Mouse (Mus musculus): ENCODE measurements around the gene Krtap5-1.
"Not testable (repeated sequence)": the region's sequence is repeated elsewhere in the genome, so short reads cannot be mapped to it uniquely, and the experiment has no call there.

Gene Krtap5-1

DNA sequence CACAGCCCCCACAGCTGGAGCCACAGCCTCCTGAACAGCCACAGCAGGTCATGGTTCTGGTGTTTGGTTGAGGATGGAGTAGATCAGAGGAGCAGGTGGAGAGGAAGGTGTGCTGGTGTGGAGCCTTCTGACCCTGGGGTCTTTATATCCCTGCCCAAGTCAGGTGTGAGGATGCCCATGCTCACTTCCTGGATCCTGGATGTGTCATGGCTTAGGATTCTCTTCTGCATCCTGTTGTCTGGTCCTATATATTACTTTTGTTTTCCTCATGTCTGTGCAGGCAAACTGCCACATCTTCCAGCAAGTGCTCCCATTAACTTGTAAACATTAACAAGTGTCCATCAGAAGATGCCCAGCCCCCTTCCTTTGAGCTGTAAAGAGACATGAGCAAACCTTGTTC lies at the start of gene Krtap5-1:
TSS of gene Krtap5-1 (minus strand) at position 101 of the 400 bp plus-strand sequence.
- not testable (repeated sequence) for DNase-seq

DNA sequence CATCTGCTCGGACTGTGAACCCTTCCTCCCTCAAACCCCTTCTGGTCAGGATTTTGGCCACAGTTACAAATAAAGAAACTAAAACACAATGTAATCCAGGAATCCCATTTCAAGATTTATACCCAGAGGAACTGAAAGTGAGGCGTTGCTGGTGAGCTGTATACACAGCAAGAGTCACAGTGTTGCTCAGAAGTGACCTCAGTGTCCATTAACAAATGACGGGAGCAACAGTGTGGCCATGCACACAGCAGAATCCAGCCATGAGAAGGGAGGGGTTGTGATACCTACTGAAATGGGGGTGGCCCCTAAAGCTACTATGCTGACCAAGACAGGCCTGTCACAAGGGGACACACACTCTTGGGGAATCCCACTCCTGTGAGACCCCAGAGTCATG lies 45.3 kb upstream of the Krtap5-1 start:
- DNase-seq: no peak

DNA sequence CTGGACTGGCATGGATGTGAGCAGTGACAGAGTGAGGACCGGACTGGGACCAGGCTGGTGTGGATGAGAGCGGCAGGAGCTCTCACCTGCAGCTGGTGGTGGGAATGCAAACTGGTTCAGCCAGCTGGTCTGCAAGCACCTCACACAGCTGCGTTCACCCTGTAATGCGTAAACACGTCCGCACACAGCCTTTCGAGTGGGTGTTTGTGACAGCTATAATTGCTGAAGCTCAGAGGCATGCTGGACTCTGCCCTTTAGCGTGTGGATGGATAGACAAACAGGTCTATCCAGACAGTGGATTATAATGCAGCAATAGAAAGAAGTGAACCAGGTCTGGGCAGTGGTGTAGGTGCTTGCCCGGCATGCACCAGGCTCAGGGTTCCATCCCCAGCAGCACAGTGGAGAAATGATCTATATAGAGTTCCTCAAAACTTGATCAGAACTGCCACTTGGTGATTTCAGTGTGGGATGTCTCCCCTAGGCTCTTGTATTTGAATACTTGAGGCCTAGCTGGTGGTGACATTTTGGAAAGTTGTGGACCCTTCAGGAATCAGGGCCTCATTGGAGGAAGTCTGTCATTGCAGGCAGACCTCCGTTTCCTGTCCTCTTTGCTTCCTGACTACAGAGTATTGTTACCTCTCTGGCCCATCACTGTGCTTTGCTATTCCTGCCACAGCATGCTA lies 44.8 kb upstream of the Krtap5-1 start:
- no peak for DNase-seq

DNA sequence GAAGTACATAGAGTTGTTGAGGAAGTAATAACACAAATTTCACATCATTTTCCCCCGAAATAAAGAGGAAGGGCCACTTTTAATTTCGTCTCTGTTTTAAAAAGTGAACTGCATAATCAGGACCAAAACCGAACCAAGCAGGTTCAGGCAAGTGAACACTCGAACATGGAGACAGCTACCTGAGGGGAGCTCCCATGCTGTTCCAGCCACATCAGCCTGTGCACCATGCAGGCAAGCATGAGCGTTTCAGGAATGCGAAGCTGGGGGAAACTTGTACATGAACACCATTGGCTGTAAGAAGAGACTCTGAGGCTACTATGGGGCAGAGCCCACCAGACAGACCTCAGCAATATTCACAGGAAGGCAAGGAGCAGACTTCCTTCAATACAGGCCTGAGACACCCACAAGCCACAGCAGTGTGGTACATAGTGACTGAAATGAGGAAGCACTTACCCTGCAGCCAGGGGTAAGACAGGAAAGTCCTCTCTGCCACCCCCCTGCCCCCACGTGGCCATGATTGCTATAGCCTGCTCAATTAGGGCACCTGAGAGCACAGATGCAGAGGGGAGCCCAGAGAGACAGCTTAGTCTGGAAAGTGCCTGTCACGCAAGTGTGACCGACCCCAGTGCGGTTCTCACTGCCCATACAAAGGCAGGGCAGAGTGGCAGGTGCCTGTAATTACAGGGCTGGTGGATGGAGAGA lies 43.5 kb upstream of the Krtap5-1 start:
- DNase-seq: no peak

DNA sequence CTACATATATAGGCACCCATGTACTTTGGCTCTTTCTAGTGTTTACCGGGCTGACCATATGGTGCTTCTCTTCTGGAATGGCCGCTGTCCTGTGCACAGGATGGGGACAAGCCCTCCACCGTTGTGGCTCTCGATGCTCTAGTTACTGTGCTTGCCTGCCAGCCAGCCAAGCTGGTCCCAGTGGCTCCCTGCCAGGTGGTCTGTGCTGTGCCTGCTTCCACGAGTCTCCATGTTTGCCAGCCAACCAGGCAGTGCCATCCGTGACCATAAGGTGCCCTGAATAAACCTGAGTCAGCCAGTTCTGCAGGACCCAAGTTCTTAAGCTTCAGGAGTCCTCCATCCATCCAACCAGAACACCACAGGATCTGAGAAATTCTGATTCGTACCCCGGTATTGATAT lies 38.2 kb upstream of the Krtap5-1 start:
- DNase-seq: peak; percentile 92

DNA sequence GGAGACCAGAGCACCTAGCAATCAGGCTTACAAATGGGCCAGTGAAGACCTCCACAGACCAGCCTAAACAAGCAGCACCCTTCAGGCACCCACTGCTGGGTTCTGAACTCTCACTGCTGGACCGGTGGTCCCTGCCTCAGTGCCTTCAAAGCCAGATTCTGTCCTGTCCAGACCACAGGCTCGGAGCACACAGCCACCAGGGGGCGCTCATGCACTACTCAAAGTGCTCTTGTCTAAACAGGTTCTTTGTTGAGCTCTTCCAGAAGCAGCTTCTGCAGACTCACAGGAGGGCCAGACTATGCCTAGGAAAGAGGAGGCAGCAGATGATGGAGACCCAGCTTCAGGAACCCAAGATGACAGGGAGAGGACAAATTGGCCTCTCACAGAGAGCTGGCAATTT lies 37.3 kb upstream of the Krtap5-1 start:
- peak; percentile 92 for DNase-seq

DNA sequence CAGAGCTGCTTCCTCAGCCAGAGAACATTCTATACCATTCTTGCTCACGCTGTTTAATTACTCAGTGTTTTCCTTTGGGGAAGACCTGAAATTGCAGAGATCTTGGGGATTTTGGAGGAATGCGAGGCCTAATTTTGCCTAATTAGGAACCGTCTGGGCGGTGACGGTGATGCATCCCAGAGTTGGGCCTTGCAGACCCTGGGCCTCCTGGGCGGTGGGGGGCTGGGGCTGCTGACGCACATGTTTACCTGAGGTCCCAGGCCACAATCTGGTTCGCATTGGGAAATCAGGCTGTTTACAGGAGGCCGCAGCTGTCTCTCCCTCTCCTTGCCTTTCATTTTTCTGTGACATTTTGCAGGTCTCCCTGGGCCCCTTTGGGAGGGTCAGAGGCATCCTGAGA lies 35.8 kb upstream of the Krtap5-1 start:
- not testable (repeated sequence) for DNase-seq

DNA sequence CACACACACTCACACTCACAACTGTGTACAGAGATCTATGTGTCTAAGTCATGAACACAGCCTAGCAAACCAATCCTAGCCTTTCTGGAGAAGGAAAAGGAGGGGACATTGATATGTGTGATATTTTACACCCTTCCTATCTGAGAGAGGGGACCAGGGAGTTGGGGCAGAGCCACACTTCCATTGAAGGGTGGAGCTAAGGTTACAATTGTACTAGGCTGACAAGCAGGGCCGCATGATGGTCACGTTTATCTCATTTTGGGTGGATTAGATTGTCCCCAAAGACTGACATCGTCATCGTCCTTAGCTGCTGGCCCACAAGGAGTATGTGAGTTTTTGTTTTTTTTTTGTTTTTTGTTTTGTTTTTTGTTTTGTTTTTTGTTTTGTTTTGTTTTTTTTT lies 34.4 kb upstream of the Krtap5-1 start:
- DNase-seq: no peak

DNA sequence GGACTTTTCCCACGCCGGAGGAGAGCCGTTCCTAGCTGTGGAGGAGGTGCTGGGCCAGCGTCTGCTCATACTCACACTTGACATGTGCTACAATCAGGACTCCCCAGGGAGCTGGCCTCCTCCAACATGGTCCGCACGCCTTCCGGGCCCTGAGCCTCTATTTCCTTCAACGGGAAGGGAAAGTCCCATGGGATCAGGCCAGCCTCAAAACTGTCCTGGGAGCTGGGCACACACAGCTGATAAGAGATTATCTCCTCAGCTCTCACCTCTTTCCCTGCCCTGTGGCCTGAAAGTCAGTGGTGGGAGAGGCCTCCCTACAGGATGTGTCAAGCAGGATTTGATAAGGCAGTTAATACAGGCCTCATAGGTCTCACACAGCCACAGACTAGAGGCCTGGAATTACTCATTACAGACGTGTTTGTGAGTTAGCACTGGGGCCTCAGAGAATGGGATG lies 33.4 kb upstream of the Krtap5-1 start:
- DNase-seq: no peak

DNA sequence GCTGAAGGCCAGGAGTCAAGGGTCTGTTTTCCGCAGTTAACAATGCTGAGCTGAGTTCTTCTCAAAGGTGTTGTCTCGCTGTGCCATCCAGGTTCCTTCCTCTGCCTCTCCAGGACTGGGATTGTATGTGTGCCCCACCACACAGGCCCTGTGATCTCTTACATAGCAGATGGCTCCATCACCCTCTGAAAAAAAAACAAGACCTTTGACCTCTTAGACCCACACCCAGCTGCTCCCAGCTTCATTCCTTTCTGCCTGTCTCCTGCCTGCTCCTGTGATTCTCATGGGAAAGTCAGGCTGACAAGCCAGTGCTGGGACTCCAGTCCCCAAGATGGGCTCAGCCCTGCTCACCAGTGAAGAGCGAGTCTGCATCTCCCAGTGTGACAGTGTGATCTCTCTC lies 31.6 kb upstream of the Krtap5-1 start:
- no peak for DNase-seq

DNA sequence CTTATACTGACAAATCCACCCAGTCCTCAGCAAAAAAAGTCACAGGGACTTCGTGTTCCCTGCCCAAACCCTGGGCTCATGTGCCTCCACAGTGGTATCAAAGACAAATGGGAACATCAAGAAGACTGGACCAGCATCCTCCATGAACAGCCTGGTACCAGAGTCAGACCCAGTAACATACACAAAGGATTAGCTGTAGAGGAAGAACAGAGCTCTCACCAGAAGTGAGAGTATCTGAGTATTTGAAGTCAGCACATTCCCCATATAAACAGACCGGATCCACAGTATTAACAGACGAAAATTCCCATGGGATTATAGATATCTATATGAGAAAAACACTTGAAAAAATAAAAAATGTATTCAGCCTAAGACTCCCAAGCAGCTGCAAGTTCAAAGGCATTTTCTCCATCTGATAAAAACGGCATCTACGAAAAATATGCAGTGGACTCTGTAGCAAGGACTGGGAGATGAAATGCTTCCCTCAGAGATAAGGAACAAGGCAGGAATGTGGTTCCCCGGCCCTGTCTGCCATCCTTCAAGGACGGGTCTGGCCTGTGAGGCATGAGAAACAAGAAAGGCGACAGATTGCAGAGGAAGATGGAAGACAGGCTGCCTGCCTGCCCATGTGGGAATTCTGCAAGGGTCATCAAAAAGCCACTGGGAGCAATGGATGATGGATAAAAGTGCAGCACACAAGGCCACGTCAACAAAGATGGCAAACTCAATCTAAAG lies 30.0 kb upstream of the Krtap5-1 start:
- no peak for DNase-seq

DNA sequence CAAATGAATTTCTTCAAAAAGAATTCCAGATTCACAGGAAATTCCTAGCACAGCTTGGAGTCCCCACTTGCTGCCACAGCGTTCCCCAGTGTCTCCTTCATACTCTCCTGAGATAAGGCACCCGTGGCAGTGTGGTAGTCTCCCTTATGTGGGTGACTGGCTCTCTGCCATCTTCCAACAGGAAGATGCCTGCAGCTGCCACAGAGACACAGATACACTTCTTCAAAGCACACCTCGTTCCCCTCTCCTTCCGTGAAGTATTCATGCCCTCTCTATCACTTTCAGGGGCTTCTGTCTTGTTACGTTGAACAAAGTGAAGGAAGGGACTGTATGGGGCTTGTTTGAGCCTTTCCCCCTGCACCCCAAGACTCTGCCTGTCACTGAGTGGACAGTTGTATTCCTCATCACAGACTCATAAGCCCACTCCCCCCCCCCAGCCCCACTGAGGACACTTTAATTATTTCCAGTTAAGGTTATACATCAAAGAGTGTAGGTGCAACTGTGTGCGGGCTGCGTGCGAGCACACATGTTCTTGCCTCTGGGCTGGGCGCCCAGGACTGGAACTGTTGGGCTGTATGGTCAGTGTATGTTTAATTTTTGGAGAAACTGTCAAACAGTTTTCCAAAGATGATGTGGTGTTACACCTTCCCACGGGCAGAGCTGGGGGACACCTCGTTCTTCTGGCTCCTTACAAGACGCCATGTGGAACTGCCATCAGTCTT lies 26.6 kb upstream of the Krtap5-1 start:
- no peak for DNase-seq

DNA sequence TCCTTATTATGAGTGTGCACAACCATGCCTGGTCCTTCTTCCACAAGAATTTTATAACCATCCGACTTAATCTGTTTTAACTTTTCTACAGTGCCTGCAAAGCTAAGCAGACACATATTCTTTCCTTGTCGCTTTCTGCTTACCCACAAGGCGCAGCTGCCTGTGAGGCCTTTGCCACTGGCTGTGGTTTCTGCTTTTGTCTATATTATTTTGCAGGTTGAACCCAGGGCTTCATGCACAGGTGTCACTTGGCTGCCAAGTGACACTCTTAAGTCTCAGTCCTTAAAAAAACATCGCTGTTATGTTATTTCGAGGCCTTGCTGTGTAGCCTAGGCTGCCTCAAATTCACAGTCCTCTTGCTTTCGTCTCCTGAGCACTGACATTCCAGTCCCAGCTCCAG lies 25.7 kb upstream of the Krtap5-1 start:
- no peak for DNase-seq

DNA sequence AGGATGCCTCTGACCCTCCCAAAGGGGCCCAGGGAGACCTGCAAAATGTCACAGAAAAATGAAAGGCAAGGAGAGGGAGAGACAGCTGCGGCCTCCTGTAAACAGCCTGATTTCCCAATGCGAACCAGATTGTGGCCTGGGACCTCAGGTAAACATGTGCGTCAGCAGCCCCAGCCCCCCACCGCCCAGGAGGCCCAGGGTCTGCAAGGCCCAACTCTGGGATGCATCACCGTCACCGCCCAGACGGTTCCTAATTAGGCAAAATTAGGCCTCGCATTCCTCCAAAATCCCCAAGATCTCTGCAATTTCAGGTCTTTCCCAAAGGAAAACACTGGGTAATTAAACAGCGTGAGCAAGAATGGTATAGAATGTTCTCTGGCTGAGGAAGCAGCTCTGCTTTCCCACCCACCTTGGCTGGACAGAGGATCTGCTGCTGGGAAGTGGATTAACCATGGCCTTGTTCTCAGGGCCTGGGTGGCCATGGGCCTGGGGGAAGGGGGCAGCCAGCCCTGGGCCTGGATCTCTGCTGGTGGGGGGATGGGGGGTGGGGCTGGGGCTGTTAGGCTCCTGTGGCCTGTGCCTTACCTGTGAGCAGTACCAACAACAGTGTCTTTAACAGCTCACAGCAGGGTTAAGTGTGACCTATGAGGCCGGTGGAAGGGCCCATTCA lies 24.9 kb upstream of the Krtap5-1 start:
- DNase-seq: not testable (repeated sequence)

DNA sequence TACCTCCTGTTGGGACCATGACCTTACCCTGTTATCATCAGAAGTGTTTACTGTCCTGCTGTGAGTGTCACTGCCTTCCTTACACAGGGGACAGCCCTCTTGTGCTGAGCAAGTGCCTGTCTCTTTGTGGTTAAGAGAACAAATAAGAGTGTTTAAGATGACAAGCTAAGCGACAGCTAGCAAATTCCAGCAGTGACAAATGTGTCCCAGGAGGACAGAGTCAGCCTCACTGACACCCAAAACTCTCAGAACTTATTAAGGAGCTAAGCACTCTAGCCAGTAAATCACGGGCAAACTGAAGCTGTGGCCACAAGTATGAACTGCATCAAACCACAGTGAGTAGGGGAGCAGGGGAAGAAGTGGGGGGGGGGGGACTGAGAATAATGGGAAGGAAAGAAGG lies 24.0 kb upstream of the Krtap5-1 start:
- no peak for DNase-seq

DNA sequence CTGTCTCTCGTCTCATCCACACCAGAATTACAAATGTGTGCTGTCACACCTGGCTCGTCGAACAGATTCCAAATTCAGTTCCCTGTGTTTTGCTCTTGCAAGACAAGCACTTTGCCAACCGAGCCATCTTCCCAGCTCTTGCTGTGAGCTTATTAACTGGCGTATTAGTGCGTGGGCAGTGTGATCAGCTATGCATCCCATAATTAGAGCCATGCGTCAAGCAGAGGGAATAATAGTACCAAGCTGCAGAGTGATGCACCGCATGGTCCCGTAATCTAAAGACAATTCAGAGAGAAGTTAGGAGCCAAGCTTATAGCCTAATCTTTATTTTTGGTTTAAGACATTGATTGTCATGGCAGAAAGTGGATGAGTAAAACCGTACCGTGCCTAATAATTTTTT lies 22.2 kb upstream of the Krtap5-1 start:
- DNase-seq: no peak

DNA sequence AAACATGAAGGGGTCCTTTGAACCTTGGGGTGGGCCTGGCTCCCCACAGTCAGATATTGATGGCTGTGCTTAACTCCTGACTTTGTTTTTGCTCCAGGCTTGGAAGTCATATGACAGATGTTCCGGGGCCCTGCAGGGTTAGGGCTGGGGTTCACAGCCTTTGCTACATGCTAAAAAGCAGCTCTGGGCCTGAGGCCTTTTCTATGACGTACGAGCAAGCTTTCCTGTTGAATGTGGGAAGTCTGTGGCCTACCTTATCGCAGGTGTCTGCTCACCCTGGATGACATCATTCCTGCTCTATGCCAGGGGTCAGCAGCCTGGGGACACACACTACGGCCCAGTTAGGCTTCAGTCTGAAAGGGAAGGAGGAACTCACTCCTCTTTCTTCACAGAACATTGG lies 20.3 kb upstream of the Krtap5-1 start:
- DNase-seq: no peak

DNA sequence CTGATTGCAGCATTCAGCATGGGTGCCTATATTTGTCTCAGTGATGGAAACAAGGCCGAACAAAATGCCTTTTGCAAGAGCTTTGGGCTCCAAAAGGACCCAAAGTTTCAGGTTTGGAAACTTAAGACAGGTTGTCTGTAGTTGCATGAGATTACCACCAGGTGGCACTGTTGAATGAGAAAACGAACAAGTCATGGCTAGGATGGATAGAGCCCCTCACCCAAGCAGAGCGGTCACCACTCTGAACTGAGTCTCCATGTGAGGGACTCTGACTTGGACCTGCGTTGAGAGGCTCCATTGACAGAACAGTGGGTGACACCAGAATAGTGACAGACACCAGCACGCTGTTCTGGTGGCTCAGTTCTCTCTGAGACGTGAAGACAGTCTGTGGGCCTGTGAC lies 19.6 kb upstream of the Krtap5-1 start:
- DNase-seq: peak; percentile 42

DNA sequence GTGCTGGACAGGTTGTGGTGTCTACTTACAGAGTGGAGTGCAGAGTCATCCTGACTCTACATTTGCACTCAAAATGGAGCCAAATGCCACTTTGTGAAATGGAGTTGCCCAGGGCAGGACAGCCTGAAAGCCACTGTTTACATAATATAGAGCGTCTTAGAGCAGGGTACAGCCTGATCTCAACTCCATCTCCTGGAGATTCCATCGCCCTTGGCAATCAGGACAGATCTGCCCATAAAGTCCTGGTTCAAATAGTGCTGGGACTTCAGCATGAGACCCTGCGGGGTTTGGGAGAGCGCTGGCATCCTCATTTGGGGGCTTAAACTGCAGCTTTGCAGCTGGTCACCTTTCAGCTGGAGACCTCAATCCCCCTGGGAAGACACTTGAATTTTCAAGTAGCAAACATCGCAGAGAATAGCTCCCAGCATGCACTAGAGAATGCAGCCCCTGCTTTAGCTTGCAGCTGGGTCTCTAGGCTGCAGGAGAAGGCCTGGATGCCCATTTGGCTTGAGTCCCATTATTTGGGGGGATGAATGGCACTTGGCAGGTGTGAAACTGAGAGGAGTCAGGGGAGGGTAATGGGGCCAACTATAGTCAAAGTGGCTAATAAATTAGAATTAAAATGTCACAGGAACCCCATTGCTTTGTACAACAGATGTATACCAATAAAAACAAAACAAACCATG lies 17.8 kb upstream of the Krtap5-1 start:
- DNase-seq: no peak

DNA sequence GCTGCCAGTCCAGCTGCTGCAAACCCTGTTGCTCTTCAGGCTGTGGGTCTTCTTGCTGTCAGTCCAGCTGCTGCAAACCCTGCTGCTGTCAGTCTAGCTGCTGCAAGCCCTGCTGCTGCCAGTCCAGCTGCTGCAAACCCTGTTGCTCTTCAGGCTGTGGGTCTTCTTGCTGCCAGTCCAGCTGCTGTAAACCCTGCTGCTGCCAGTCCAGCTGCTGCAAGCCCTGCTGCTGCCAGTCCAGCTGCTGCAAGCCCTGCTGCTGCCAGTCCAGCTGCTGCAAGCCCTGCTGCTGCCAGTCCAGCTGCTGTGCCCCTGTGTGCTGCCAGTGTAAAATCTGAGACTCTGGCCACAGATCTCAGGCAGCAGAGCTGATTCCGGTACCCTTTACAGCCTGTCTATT lies 7.0 kb upstream of the Krtap5-1 start:
- DNase-seq: not testable (repeated sequence)

DNA sequence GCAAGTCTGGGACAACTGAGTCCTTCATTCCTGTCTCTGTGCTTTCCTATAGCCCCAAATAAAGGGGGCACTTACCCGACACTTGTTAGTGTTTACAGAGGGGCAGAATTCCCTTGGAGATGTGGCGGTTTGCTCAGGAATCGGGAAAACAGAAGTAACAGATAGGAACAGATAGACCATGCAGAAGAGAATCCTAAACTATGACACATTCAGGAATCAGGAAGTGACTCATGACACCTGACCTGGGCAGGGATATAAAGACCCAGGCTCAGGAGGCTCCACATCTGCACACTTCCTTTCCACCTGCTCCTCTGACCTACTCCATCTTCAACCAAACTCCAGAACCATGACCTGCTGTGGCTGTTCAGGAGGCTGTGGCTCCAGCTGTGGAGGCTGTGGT lies 6.3 kb upstream of the Krtap5-1 start, which contains the start of gene Krtap5-4:
TSS of gene Krtap5-4 (plus strand) at position 301 of the 400 bp plus-strand sequence.
- DNase-seq: no peak

DNA sequence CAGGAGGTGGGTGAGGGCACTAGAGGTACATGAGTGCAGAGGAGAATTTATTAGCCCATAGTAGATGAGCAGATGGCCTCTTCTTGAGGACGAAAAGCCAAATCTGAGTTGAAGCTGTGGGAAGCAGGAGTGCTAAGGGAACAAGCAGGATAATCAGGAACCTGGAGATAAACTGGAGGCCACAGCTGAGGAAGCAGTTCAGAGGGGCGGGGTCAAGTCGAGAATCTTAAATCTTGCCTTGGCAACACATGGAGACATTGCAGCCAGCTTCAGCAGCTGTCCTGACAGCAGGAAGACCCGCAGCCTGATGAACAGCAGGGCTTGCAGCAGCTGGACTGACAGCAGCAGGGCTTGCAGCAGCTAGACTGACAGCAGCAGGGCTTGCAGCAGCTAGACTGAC lies 810 bp downstream of the Krtap5-1 start:
- not testable (repeated sequence) for DNase-seq

All from cerebellum, adult 9-10 months (tissue).